Mouse (Mus musculus) midbrain, embryonic 13.5 days (tissue): Measurements from ENCODE around the gene Hoxd13. TPM values are rescaled to one million over a fixed set of nuclear protein-coding genes. Genes with fewer than 3 reads are reported as not detected.

Source experiments
- ATAC-seq: fragments of 200-750 bp; cut with Nextera tagmentation; 2 replicates; pipeline ENCODE4 v1.8.0; 2017; ENCODE audit warnings: mild to moderate bottlenecking, moderate TSS enrichment, moderate library complexity
- H3K27ac ChIP-seq: fragments of 300-500 bp; sonication (generic); 2 replicates; pipeline ENCODE4 v1.5.1; 2015; ENCODE audit warnings: inconsistent platforms, mild to moderate bottlenecking, moderate library complexity
- H3K27me3 ChIP-seq: fragments of 300-500 bp; sonication (generic); 2 replicates; pipeline ENCODE4 v1.6.1; 2015; ENCODE audit warnings: mild to moderate bottlenecking, inconsistent platforms
- H3K36me3 ChIP-seq: fragments of 300-500 bp; sonication (generic); 2 replicates; pipeline ENCODE4 v1.6.1; 2015; ENCODE audit warnings: mild to moderate bottlenecking, inconsistent platforms
- H3K4me1 ChIP-seq: fragments of 300-500 bp; sonication (generic); replicated peaks from 2 replicates; pipeline ENCODE4 v1.6.1; 2015; ENCODE audit warnings: inconsistent platforms
- H3K4me2 ChIP-seq: fragments of 300-500 bp; sonication (generic); replicated peaks from 2 replicates; pipeline ENCODE4 v1.6.1; 2015; ENCODE audit warnings: moderate library complexity, mild to moderate bottlenecking, inconsistent platforms
- H3K4me3 ChIP-seq: fragments of 300-500 bp; sonication (generic); replicated peaks from 2 replicates; pipeline ENCODE4 v1.5.1; 2015; ENCODE audit warnings: mild to moderate bottlenecking, inconsistent platforms
- H3K9ac ChIP-seq: fragments of 300-500 bp; sonication (generic); replicated peaks from 2 replicates; pipeline ENCODE4 v1.6.1; 2015; ENCODE audit warnings: mild to moderate bottlenecking, inconsistent platforms
- H3K9me3 ChIP-seq: fragments of 300-500 bp; sonication (generic); 2 replicates; pipeline ENCODE4 v1.6.1; 2016; ENCODE audit warnings: mild to moderate bottlenecking, inconsistent platforms
- WGBS: fragments of 180-500 bp; shearing (Covaris S2); methylation state at CpG from one replicate; pipeline ENCODE4 v1.1.7; 2015; 5-methylcytosine and 5-hydroxymethylcytosine counted together
- polyA plus RNA-seq: library from polyadenylated mRNA; unstranded; fragments of >200 nt; fragmentation: Nextera tagmentation; extraction: Ambion mirVana; gene quantifications from 2 replicates; pipeline ENCODE4 v1.2.1, GENCODE M21; 2015

The Hoxd13 gene
- polyA plus RNA-seq, 1 experiment from 2014 or later, result not detected

GRCm38 (mm10) chr2:74685059-74685603 is 17.0 kb downstream of the Hoxd13 start:
- H3K27ac ChIP-seq, result no peak overlapping the region
- H3K36me3 ChIP-seq, result no peaks in the 10 kb centered on the region
- no peaks in the 10 kb centered on the region for H3K9me3 ChIP-seq
- H3K4me1 ChIP-seq, result peaks cover 13% of the 10 kb centered on the region
- H3K27me3 ChIP-seq, result peaks cover 99% of the 10 kb centered on the region
- no peak overlapping the region for H3K9ac ChIP-seq
- no peak for ATAC-seq
- H3K4me3 ChIP-seq, result no peak overlapping the region
- 12% methylated on average over 4 of the region's 4 CpGs for WGBS
- H3K4me2 ChIP-seq, result no peak overlapping the region

- no peak overlapping the region for H3K4me3 ChIP-seq
- H3K36me3 ChIP-seq, result no peaks in the 10 kb centered on the region
- peaks cover 97% of the 10 kb centered on the region for H3K27me3 ChIP-seq
- no peaks in the 10 kb centered on the region for H3K9me3 ChIP-seq
- 4% methylated on average over 17 of the region's 17 CpGs for WGBS
- no peak overlapping the region for H3K27ac ChIP-seq
- no peak for ATAC-seq
- no peak overlapping the region for H3K4me2 ChIP-seq
- peaks cover 14% of the 10 kb centered on the region for H3K4me1 ChIP-seq
- no peak overlapping the region for H3K9ac ChIP-seq
These were observed 18.3 kb downstream of the Hoxd13 start for GRCm38 (mm10) chr2:74686301-74686987.

- under 1% methylated on average over 27 of the region's 27 CpGs for WGBS
- no peak overlapping the region for H3K27ac ChIP-seq
- no peak overlapping the region for H3K4me3 ChIP-seq
- no peaks in the 10 kb centered on the region for H3K9me3 ChIP-seq
- no peak overlapping the region for H3K9ac ChIP-seq
- peaks cover 14% of the 10 kb centered on the region for H3K4me1 ChIP-seq
- ATAC-seq, result no peak
- H3K36me3 ChIP-seq, result no peaks in the 10 kb centered on the region
- no peak overlapping the region for H3K4me2 ChIP-seq
- H3K27me3 ChIP-seq, result peaks cover 97% of the 10 kb centered on the region
These were observed 19.0 kb downstream of the Hoxd13 start for GRCm38 (mm10) chr2:74686988-74687697.

- H3K9ac ChIP-seq, result no peak overlapping the region
- no peaks in the 10 kb centered on the region for H3K9me3 ChIP-seq
- peaks cover 7% of the 10 kb centered on the region for H3K4me1 ChIP-seq
- under 1% methylated on average over 31 of the region's 31 CpGs for WGBS
- no peak overlapping the region for H3K27ac ChIP-seq
- H3K4me3 ChIP-seq, result no peak overlapping the region
- H3K27me3 ChIP-seq, result peaks cover 97% of the 10 kb centered on the region
- no peaks in the 10 kb centered on the region for H3K36me3 ChIP-seq
- no peak for ATAC-seq
- H3K4me2 ChIP-seq, result no peak overlapping the region
These were observed 19.8 kb downstream of the Hoxd13 start for GRCm38 (mm10) chr2:74687698-74688555.

GRCm38 (mm10) chr2:74688795-74689573 is 20.9 kb downstream of the Hoxd13 start:
- H3K4me1 ChIP-seq, result 0 out of 2 replicates have a peak, but pooled peaks cover 6% of the 10 kb centered on the region
- no peaks in the 10 kb centered on the region for H3K9me3 ChIP-seq
- H3K4me3 ChIP-seq, result no peak overlapping the region
- H3K27me3 ChIP-seq, result peaks cover 97% of the 10 kb centered on the region
- WGBS, result 5% methylated on average over 12 of the region's 12 CpGs
- H3K9ac ChIP-seq, result no peak overlapping the region
- no peak overlapping the region for H3K4me2 ChIP-seq
- H3K36me3 ChIP-seq, result no peaks in the 10 kb centered on the region
- no peak overlapping the region for H3K27ac ChIP-seq
- no peak for ATAC-seq

GRCm38 (mm10) chr2:74689574-74690337 is 21.6 kb downstream of the Hoxd13 start:
- no peak overlapping the region for H3K9ac ChIP-seq
- no peak overlapping the region for H3K4me2 ChIP-seq
- peaks cover 97% of the 10 kb centered on the region for H3K27me3 ChIP-seq
- no peak overlapping the region for H3K4me3 ChIP-seq
- no peak for ATAC-seq
- 2% methylated on average over 24 of the region's 24 CpGs for WGBS
- H3K9me3 ChIP-seq, result no peaks in the 10 kb centered on the region
- H3K4me1 ChIP-seq, result 0 out of 2 replicates have a peak, but pooled peaks cover 6% of the 10 kb centered on the region
- no peaks in the 10 kb centered on the region for H3K36me3 ChIP-seq
- no peak overlapping the region for H3K27ac ChIP-seq

GRCm38 (mm10) chr2:74690338-74690716 is 22.2 kb downstream of the Hoxd13 start:
- no peak for ATAC-seq

GRCm38 (mm10) chr2:74691022-74691951 is 23.2 kb downstream of the Hoxd13 start, which contains the start of gene Hoxd10:
Hoxd10 (plus strand) TSS chr2:74691924.
- H3K4me3 ChIP-seq, result no peak within 1 kb of the TSS
- no peak within 1 kb of the TSS for H3K27ac ChIP-seq
- 1% methylated on average over 56 of the region's 56 CpGs for WGBS
- no peak within 1 kb of the TSS for H3K9ac ChIP-seq
- H3K36me3 ChIP-seq, result no peaks in the 10 kb centered on the region
- H3K4me1 ChIP-seq, result 0 out of 2 replicates have a peak, but pooled peaks cover 6% of the 10 kb centered on the region
- ATAC-seq, result no peak
- no peaks in the 10 kb centered on the region for H3K9me3 ChIP-seq
- H3K4me2 ChIP-seq, result 0 out of 2 replicates have a peak within 1 kb of the TSS, but pooled peaks have one; percentile 5
- H3K27me3 ChIP-seq, result peaks cover 98% of the 10 kb centered on the region

More at GRCm38 (mm10) chr2:74690338-74690716, 22.2 kb downstream of the Hoxd13 start:
- Histone ChIP-seq H3K9ac (no peak overlapping the region), H3K27ac (no peak overlapping the region), H3K9me3 (no peaks in the 10 kb centered on the region), H3K4me3 (no peak overlapping the region), H3K36me3 (no peaks in the 10 kb centered on the region), H3K4me1 (0 out of 2 replicates have a peak, but pooled peaks cover 6% of the 10 kb centered on the region), H3K4me2 (no peak overlapping the region), H3K27me3 (peaks cover 97% of the 10 kb centered on the region)
- 8% methylated on average over 8 of the region's 8 CpGs for WGBS

GRCm38 (mm10) chr2:74691995-74692807 is 24.1 kb downstream of the Hoxd13 start:
- WGBS, result 5% methylated on average over 35 of the region's 35 CpGs
- 0 out of 2 replicates have a peak, but pooled peaks cover 6% of the 10 kb centered on the region for H3K4me1 ChIP-seq
- no peak overlapping the region for H3K4me2 ChIP-seq
- H3K27me3 ChIP-seq, result peaks cover 98% of the 10 kb centered on the region
- no peaks in the 10 kb centered on the region for H3K36me3 ChIP-seq
- H3K27ac ChIP-seq, result no peak overlapping the region
- H3K9me3 ChIP-seq, result no peaks in the 10 kb centered on the region
- no peak for ATAC-seq
- H3K4me3 ChIP-seq, result no peak overlapping the region
- H3K9ac ChIP-seq, result no peak overlapping the region
